Mouse (Mus musculus): Measurements from ENCODE around the gene Slc44a1.
A peak's percentile ranks its signal among the peaks of the same experiment; 100 is the strongest.

Gene Slc44a1

GRCm38 (mm10) chr4:53462505-53463251 lies 22.5 kb downstream of the Slc44a1 start:
- DNase-seq (ENCODE audit: inconsistent age in 2 of 2, low spot score in 1 of 2), result peak; percentile 58 to 62

GRCm38 (mm10) chr4:53465887-53466286 lies 25.7 kb downstream of the Slc44a1 start:
- DNase-seq (ENCODE audit: inconsistent age in 2 of 2, low spot score in 1 of 2), result no peak

- DNase-seq (ENCODE audit: inconsistent age in 2 of 2, low spot score in 1 of 2), result peak in 1 of 2 experiments; percentile 61
These were observed 28.8 kb downstream of the Slc44a1 start for GRCm38 (mm10) chr4:53469007-53469406.

GRCm38 (mm10) chr4:53474109-53474508 lies 33.9 kb downstream of the Slc44a1 start:
- DNase-seq (ENCODE audit: inconsistent age in 2 of 2, low spot score in 1 of 2), result no peak

GRCm38 (mm10) chr4:53475230-53475952 lies 35.2 kb downstream of the Slc44a1 start:
- DNase-seq (ENCODE audit: inconsistent age in 2 of 2, low spot score in 1 of 2), result no peak

GRCm38 (mm10) chr4:53478644-53479043 lies 38.4 kb downstream of the Slc44a1 start:
- no peak for DNase-seq (ENCODE audit: inconsistent age in 2 of 2, low spot score in 1 of 2)

GRCm38 (mm10) chr4:53487216-53488188 lies 47.3 kb downstream of the Slc44a1 start:
- DNase-seq (ENCODE audit: inconsistent age in 2 of 2, low spot score in 1 of 2), result no peak

- no peak for DNase-seq (ENCODE audit: inconsistent age in 2 of 2, low spot score in 1 of 2)
These were observed 48.6 kb downstream of the Slc44a1 start for GRCm38 (mm10) chr4:53488803-53489202.

- no peak for DNase-seq (ENCODE audit: inconsistent age in 2 of 2, low spot score in 1 of 2)
These were observed 50.2 kb downstream of the Slc44a1 start for GRCm38 (mm10) chr4:53490371-53490770.

- no peak for DNase-seq (ENCODE audit: inconsistent age in 2 of 2, low spot score in 1 of 2)
These were observed 51.1 kb downstream of the Slc44a1 start for GRCm38 (mm10) chr4:53491269-53491668.

GRCm38 (mm10) chr4:53495646-53496045 lies 55.4 kb downstream of the Slc44a1 start:
- DNase-seq (ENCODE audit: inconsistent age in 2 of 2, low spot score in 1 of 2), result no peak

GRCm38 (mm10) chr4:53502764-53503163 lies 62.6 kb downstream of the Slc44a1 start:
- no peak for DNase-seq (ENCODE audit: inconsistent age in 2 of 2, low spot score in 1 of 2)

GRCm38 (mm10) chr4:53512131-53512916 lies 72.1 kb downstream of the Slc44a1 start:
- DNase-seq (ENCODE audit: inconsistent age in 2 of 2, low spot score in 1 of 2), result peak; percentile 43 to 78

- peak; percentile 23 to 56 for DNase-seq (ENCODE audit: inconsistent age in 2 of 2, low spot score in 1 of 2)
These were observed 73.3 kb downstream of the Slc44a1 start for GRCm38 (mm10) chr4:53513276-53514081.

- DNase-seq (ENCODE audit: inconsistent age in 2 of 2, low spot score in 1 of 2), result no peak
These were observed 75.9 kb downstream of the Slc44a1 start for GRCm38 (mm10) chr4:53516011-53516532.

GRCm38 (mm10) chr4:53519429-53519828 lies 79.2 kb downstream of the Slc44a1 start:
- DNase-seq (ENCODE audit: inconsistent age in 2 of 2, low spot score in 1 of 2), result no peak

- DNase-seq (ENCODE audit: inconsistent age in 2 of 2, low spot score in 1 of 2), result no peak
These were observed 80.8 kb downstream of the Slc44a1 start for GRCm38 (mm10) chr4:53521028-53521427.

- no peak for DNase-seq (ENCODE audit: inconsistent age in 2 of 2, low spot score in 1 of 2)
These were observed 82.4 kb downstream of the Slc44a1 start for GRCm38 (mm10) chr4:53522655-53523054.

GRCm38 (mm10) chr4:53525503-53525902 lies 85.3 kb downstream of the Slc44a1 start:
- DNase-seq (ENCODE audit: inconsistent age in 2 of 2, low spot score in 1 of 2), result no peak
